In genomic region chr17:13190836-13191583, GRCm38 (mm10) we compare ENCODE assay signal across 12 mouse cellular contexts. TPM values are rescaled to one million over a fixed set of nuclear protein-coding genes. Genes with fewer than 3 reads are reported as not detected.
"Had no signal": no experiment of that assay in that cellular context is flagged by ENCODE, and none has a peak within 500 bp of the region (broad histone marks: within the 10 kb centered on the region; RNA-seq: fewer than 3 reads in every experiment).

No protein-coding gene starts in this region.

RNA-seq across cellular contexts. Expression of gene Smok2a, which starts 30.0 kb away (rescaled TPM):
- polyA plus RNA-seq: kidney, postnatal 0 days; large intestine, adult 2 months; limb, embryonic 10.5 days; limb, embryonic 13.5 days; liver, embryonic 13.5 days; liver, embryonic 16.5 days; lung, adult 2 months; midbrain, embryonic 12.5 days; neural tube, embryonic 12.5 days; neural tube, embryonic 15.5 days; stomach, postnatal 0 days; thymus, adult 2 months had no signal

RNA-seq across cellular contexts. Expression of gene Smok2b, which starts 39.0 kb away (rescaled TPM):
- polyA plus RNA-seq: kidney, postnatal 0 days; large intestine, adult 2 months; limb, embryonic 10.5 days; limb, embryonic 13.5 days; liver, embryonic 13.5 days; liver, embryonic 16.5 days; lung, adult 2 months; midbrain, embryonic 12.5 days; neural tube, embryonic 12.5 days; neural tube, embryonic 15.5 days; stomach, postnatal 0 days; thymus, adult 2 months had no signal

RNA-seq across cellular contexts. Expression of gene Unc93a, which starts 59.4 kb away (rescaled TPM):
- polyA plus RNA-seq: kidney, postnatal 0 days; limb, embryonic 10.5 days; liver, embryonic 13.5 days; liver, embryonic 16.5 days; midbrain, embryonic 12.5 days; neural tube, embryonic 12.5 days; neural tube, embryonic 15.5 days had no signal
